Mouse (Mus musculus) heart, postnatal 0 days (tissue): Measurements from ENCODE around the gene Dpep3.

Source experiments
- CTCF ChIP-seq: IDR thresholded peaks from 2 replicates; pipeline ENCODE4 v1.5.1; 2016; ENCODE audit warnings: antibody characterized with exemption, control low read depth, low read depth
- EP300 ChIP-seq: IDR thresholded peaks from 2 replicates; pipeline ENCODE4 v1.6.1; 2016; ENCODE audit warnings: antibody characterized with exemption, low read depth

DNA sequence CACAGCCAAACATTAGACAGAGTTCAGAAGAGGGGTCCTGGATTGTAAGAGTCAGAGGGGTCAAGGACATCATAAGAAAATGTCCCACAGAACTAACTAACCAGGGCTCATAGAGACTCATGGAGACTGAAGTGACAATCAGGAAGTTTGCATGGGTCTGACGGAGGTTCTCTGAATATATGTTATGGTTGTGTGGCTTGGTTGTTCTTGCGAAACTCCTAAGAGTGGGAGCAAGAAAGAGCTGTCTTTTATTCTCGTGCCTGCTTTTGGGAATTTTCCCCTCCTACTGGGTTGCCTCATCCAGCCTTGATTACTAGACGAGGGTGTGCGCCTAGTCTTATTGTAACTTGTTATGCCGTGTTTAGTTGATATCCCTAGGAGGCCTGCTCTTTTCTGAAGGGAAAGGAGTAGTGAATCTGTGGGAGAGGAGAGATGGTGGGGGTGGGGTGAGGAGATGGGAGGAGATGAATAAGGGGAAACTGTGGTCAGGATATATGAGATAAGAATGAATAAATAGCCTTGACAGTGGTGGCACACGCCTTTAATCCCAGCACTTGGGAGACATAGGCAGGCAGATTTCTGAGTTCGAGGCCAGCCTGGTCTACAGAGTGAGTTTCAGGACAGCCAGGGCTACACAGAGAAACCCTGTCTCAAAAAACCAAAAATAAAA lies 25.4 kb upstream of the Dpep3 start:
- TF ChIP-seq CTCF (no peak), EP300 (no peak)
